In the genomic region with DNA sequence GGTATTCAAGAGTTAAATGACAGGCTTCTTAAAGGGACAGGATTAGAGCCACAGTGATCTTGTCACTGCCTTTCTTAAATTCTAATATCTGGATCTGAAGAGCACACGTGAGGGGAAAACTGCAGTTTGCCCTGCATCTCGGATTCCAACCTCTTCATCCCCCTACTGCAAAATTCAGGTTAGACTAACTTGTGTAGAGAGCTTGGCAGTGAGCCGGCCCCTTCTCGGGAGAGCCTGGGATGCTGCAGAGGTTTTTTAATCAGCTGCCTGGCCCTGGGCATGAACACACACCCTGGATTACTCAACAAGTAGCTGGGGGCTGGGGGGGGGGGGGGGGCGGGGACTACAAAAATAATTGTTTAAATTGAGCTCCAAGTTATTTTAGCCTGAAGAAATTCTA, we compare ENCODE assay signal across 8 mouse cellular contexts.
DNase-seq lines count a peak whose midpoint lies in the region; ATAC-seq and TF ChIP-seq lines count a peak whose summit lies in the region.

No protein-coding gene starts in this region.

- no peak for TF ChIP-seq CTCF in Patski (IDR thresholded peaks at IDR 0.05)
- TF ChIP-seq CTCF in heart, postnatal 0 days (IDR thresholded peaks at IDR 0.05; ENCODE audit: low read depth): no peak
- no peak for TF ChIP-seq CTCF in thymus, adult 2 months (IDR thresholded peaks at IDR 0.05; ENCODE audit: borderline replicate concordance, control insufficient read depth, extremely low read depth, insufficient read depth, low read length, poor library complexity)

- H3K36me3 ChIP-seq in heart, postnatal 0 days (replicated peaks; ENCODE audit: control insufficient read depth, insufficient read depth, low read length): no peaks in the 10 kb centered on the region
- H3K36me3 ChIP-seq in thymus, adult 2 months (ENCODE audit: control insufficient read depth, insufficient read depth, low read length): no peaks in the 10 kb centered on the region

- no peaks in the 10 kb centered on the region for H3K27me3 ChIP-seq in Patski
- no peaks in the 10 kb centered on the region for H3K27me3 ChIP-seq in heart, postnatal 0 days (ENCODE audit: control insufficient read depth, insufficient read depth, low read length)
- no peaks in the 10 kb centered on the region for H3K27me3 ChIP-seq in thymus, adult 2 months (ENCODE audit: control insufficient read depth, insufficient read depth, low read length)

- peaks cover 6% of the 10 kb centered on the region for H3K4me1 ChIP-seq in heart, postnatal 0 days (ENCODE audit: control insufficient read depth, insufficient read depth)
- H3K4me1 ChIP-seq in thymus, adult 2 months (replicated peaks; ENCODE audit: control insufficient read depth, insufficient read depth, low read length): peaks cover 5% of the 10 kb centered on the region

- in situ Hi-C loops in Patski (cut with MboI; ENCODE audit: low pct_unique_long_range_greater_than_20kb): loop anchor here (5.0 kb wide), 5 partner anchors 80 to 425 kb away; no protein-coding TSS in a partner anchor

- POLR2A ChIA-PET in Patski (lab: Charles Lee): interaction anchor here (0.7 kb wide), 2 partner anchors 17 to 213 kb away, joined by 3 to 5 read pairs; no protein-coding TSS in a partner anchor

- 13% methylated on average over 4 of the region's 5 CpGs for whole genome bisulfite sequencing in heart, postnatal 0 days
- WGBS in thymus, adult 2 months: 42% methylated on average over 5 of the region's 5 CpGs

- no peak for TF ChIP-seq EP300 in heart, postnatal 0 days (IDR thresholded peaks at IDR 0.05; ENCODE audit: low read depth)

- TF ChIP-seq POLR2A in thymus, adult 2 months (IDR thresholded peaks at IDR 0.05; ENCODE audit: control insufficient read depth, extremely low read depth, insufficient read depth, low read length, poor library complexity): no peak

- no peak for ATAC-seq in cerebellum, adult (ENCODE audit: insufficient number of reproducible peaks, low FRiP score, low TSS enrichment)
- peak; percentile 9 for ATAC-seq in Patski
- no peak for ATAC-seq in heart, postnatal 0 days (ENCODE audit: insufficient read depth, low read depth)

- H3K27ac ChIP-seq in heart, postnatal 0 days (ENCODE audit: low read depth): 0 out of 2 replicates have a peak overlapping the region, but pooled peaks have one; percentile 46
- H3K27ac ChIP-seq in thymus, adult 2 months (ENCODE audit: control insufficient read depth, insufficient read depth, low read length): no peak overlapping the region

- H3K4me3 ChIP-seq in heart, postnatal 0 days (ENCODE audit: low read depth, low read length): 0 out of 2 replicates have a peak overlapping the region, but pooled peaks have one; percentile 14
- no peak overlapping the region for H3K4me3 ChIP-seq in thymus, adult 2 months (ENCODE audit: control insufficient read depth, insufficient read depth, low read length)

- DNase-seq in cerebellum, adult 9-11 months: peak; percentile 38
- DNase-seq in Patski (ENCODE audit: low read depth, low spot score): no peak
- no peak for DNase-seq in heart, postnatal 0 days (ENCODE audit: low spot score)
- DNase-seq in lung, postnatal 10 days: peak; percentile 31
- DNase-seq in embryo, embryonic 10.5 days (ENCODE audit: low spot score): no peak
- no peak for DNase-seq in thymus, adult 2 months
- no peak for DNase-seq in spleen, postnatal 36 days (ENCODE audit: low spot score in 2 of 2)

- CTCF ChIA-PET in Patski (lab: Charles Lee): interaction anchor here (0.7 to 3.7 kb wide), 19 partner anchors 11 to 428 kb away, joined by 3 to 12 read pairs (median 4); a partner anchor contains a TSS

- peak overlapping the region; percentile 40 for H3K4me2 ChIP-seq in heart, postnatal 0 days (ENCODE audit: low read depth, low read length)

- 0 out of 2 replicates have a peak overlapping the region, but pooled peaks have one; percentile 7 for H3K9ac ChIP-seq in heart, postnatal 0 days (replicated peaks; ENCODE audit: low read depth, low read length)

- no peaks in the 10 kb centered on the region for H3K9me3 ChIP-seq in heart, postnatal 0 days (replicated peaks; ENCODE audit: control insufficient read depth, low read length)

Comparison
In these comparisons a context has a peak if more than half of its experiments do, and no peak if none do; other contexts are left out.
1. DNase-seq: peak in cerebellum, adult 9-11 months (single experiment) and lung, postnatal 10 days (single experiment); none in Patski (single experiment), heart, postnatal 0 days (single experiment), embryo, embryonic 10.5 days (single experiment), thymus, adult 2 months (single experiment) and spleen, postnatal 36 days (0 of 2).